Mouse (Mus musculus) bone marrow, adult 2 months (tissue): Measurements from ENCODE around the gene Gabrg3. TPM values are rescaled to one million over a fixed set of nuclear protein-coding genes. Genes with fewer than 3 reads are reported as not detected.

Experiments
- H3K27ac ChIP-seq: fragments of 200-500 bp; 2 replicates; pipeline ENCODE4 v1.5.1; 2012; ENCODE audit warnings: low read depth, mild to moderate bottlenecking, control low read depth, inconsistent platforms, low read length; ENCODE audit not compliant: control insufficient read depth, poor library complexity, insufficient read depth
- H3K4me1 ChIP-seq: fragments of 200-500 bp; 2 replicates; pipeline ENCODE4 v1.6.1; 2011; ENCODE audit warnings: low read length; ENCODE audit not compliant: control insufficient read depth, insufficient read depth
- H3K4me3 ChIP-seq: fragments of 200-500 bp; replicated peaks from 2 replicates; pipeline ENCODE3; 2011; ENCODE audit warnings: mild to moderate bottlenecking, low read depth, low read length, control low read depth; ENCODE audit not compliant: control insufficient read depth
- CTCF ChIP-seq: fragments of 200-500 bp; IDR thresholded peaks from 2 replicates; pipeline ENCODE4 v1.5.1; 2011; ENCODE audit warnings: low read length, control low read depth; ENCODE audit not compliant: control insufficient read depth, insufficient read depth
- POLR2A ChIP-seq: fragments of 200-500 bp; IDR thresholded peaks from 2 replicates; pipeline ENCODE4 v1.6.1; 2011; ENCODE audit warnings: low read depth, mild to moderate bottlenecking, control low read depth, low read length, borderline replicate concordance; ENCODE audit not compliant: control insufficient read depth
- WGBS: fragments of 180-500 bp; shearing (Covaris S2); methylation state at CpG from one replicate; pipeline ENCODE4 v1.1.7; 2018; 5-methylcytosine and 5-hydroxymethylcytosine counted together
- polyA plus RNA-seq: library from polyadenylated mRNA; stranded (reverse); fragments of >200 nt; gene quantifications from 2 replicates; pipeline ENCODE4 v1.2.4, GENCODE M21; 2011; ENCODE audit warnings: low replicate concordance; ENCODE audit not compliant: missing spikeins, insufficient read depth, insufficient read length

Gabrg3 gene
- polyA plus RNA-seq, 1 experiment = not detected

DNA sequence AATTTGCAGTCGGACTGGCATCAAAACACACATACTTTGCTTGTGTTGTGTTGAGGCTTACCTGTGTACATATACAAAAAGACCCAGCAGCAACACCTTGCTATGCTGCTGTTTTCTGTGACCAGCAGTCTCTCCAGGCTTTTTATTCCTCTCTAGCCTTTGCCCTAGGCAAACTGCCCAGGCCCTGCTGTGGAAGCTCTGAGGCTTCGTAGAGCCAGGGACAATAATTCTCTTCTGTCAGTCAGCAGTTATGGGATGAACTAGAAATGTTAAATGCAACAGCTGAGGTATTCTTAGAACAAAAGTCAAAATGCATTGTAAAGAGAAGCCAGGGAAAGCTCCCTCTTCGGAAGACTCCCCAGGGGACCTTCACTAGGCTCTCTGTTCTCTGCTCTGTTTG, 220.1 kb downstream of the Gabrg3 start:
- TF ChIP-seq POLR2A = no peak
- TF ChIP-seq CTCF = no peak

GRCm38 (mm10) chr7:57158211-57158610, 228.8 kb downstream of the Gabrg3 start:
- Histone ChIP-seq H3K27ac (no peak overlapping the region), H3K4me1 (no peaks in the 10 kb centered on the region), H3K4me3 (no peak overlapping the region)
- WGBS = 67% methylated on average over 3 of the region's 3 CpGs
- TF ChIP-seq CTCF (no peak), POLR2A (no peak)

More for the DNA sequence above, 220.1 kb downstream of the Gabrg3 start:
- H3K4me3 ChIP-seq = no peak overlapping the region
- H3K27ac ChIP-seq = no peak overlapping the region
- no peaks in the 10 kb centered on the region for H3K4me1 ChIP-seq
- WGBS = 65% methylated on average over 3 of the region's 3 CpGs

GRCm38 (mm10) chr7:57153743-57154142, 233.2 kb downstream of the Gabrg3 start:
- no peaks in the 10 kb centered on the region for H3K4me1 ChIP-seq

DNA sequence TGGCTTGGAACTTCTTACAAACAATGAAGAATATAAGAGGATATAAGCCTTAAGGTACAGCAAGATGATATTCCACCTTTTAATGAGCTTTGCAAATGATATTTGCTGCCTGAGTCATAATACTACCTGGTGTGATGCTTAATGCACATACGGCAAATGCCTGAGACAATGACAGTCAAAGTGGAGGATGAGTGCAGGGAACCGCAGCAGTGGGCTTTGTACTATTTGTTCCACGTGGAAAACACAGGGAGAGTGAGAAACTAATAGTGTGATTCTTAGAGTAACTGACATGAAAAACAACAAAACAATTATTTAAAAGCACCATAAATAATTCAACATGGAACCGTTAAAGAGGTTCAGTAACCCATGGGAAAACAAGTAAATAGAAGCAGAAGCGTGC, 236.2 kb downstream of the Gabrg3 start:
- no peaks in the 10 kb centered on the region for H3K4me1 ChIP-seq
- H3K27ac ChIP-seq = no peak overlapping the region
- 67% methylated on average over 5 of the region's 5 CpGs for WGBS
- TF ChIP-seq CTCF = no peak
- TF ChIP-seq POLR2A = no peak
- no peak overlapping the region for H3K4me3 ChIP-seq

More at GRCm38 (mm10) chr7:57153743-57154142, 233.2 kb downstream of the Gabrg3 start:
- Histone ChIP-seq H3K27ac (no peak overlapping the region), H3K4me3 (no peak overlapping the region)
- WGBS = 51% methylated on average over 5 of the region's 5 CpGs
- TF ChIP-seq CTCF (no peak), POLR2A (no peak)

DNA sequence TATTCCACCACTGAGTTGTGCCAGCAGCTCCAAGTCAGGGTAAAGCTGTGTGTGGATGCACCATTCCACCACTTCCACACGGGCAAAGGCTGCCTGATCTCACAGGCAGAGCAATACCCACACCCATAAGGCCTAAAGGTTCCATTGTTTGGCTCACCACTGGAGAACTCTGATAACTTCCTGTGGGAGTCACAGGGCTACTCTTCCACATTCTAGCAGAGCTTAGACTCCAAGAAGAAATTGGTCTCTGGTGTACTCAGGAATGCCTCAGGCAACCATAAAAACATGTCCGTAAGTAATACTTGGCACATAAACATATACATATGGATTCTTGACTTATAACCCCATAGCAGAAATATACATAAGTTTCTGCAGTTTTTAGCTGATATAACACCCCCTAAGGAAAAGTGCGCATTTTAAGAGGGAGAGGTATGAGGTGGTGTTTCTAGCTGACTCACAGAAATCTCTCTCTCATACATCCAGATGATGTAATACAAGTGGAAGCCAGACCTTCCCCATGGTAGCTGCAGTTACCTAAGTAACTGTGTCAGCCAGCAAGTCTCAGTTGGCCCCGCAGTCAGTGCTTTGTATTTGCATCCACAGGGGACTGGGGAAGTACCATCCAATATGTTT, 248.8 kb downstream of the Gabrg3 start:
- WGBS = 62% methylated on average over 4 of the region's 4 CpGs
- no peak for TF ChIP-seq POLR2A
- no peak for TF ChIP-seq CTCF
- H3K4me1 ChIP-seq = no peaks in the 10 kb centered on the region

DNA sequence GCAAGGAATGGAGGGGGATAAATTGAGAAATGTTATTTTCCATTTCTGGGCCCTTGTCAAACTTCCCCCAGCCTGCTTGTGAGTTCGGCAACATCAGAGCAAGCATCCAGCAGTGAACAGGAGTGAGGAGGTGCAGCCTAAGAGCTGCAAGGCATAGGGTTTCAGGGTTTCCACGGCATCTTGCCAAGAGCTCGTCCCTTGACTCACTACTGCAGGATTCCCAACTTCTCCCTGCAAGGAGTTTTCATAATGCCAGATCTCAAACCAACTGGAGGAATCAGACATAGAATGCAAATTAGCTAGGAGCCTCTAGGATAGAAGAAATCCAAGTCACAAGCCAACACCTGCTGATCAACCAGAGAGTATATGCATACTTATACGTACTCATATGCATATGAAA, 254.0 kb downstream of the Gabrg3 start:
- H3K4me1 ChIP-seq = no peaks in the 10 kb centered on the region
- no peak overlapping the region for H3K27ac ChIP-seq
- no peak for TF ChIP-seq CTCF
- TF ChIP-seq POLR2A = no peak
- H3K4me3 ChIP-seq = no peak overlapping the region
- WGBS = 71% methylated on average over 4 of the region's 4 CpGs

More for the DNA sequence above, 248.8 kb downstream of the Gabrg3 start:
- Histone ChIP-seq H3K27ac (no peak overlapping the region), H3K4me3 (no peak overlapping the region)

DNA sequence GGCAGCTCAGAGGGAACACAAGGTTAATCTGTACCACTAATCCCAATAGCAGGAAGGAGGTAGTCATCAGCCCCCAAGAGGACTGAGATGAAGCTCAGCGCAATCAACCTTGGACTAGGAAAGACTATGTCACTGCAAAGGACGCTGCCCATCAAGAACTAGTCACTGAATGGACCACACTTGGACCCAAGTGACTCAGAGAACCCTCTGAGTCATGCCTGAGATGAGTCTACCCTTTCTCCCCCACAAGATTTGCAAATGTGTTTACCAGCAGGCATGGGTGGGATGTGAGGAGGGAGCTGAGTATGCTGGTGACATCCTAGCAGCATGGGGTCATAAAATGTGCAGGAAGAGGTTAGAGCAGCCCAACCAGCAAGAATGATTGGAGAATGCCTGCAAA, 254.5 kb downstream of the Gabrg3 start:
- Histone ChIP-seq H3K27ac (no peak overlapping the region), H3K4me1 (no peaks in the 10 kb centered on the region), H3K4me3 (no peak overlapping the region)
- TF ChIP-seq CTCF (no peak), POLR2A (no peak)
- 68% methylated on average over 2 of the region's 2 CpGs for WGBS

DNA sequence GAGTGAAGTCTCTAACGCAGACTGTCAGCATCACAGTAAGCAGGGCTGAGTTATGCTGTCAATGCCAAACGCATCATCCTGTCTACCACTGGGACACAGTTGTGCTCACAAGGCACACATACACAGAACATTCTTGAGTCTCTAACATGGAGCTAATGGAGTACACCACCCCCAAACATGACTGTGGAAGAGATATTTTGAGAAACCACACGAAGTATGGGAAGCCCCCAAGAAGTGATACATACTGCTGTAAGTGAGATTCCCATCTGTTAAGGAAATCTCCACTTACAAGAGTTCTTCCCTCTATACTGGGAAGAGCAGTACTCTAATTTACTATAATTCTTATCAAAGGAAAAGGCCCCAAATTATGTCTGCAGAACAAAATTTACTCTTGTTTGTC, 286.9 kb downstream of the Gabrg3 start:
- no peak for TF ChIP-seq CTCF
- Histone ChIP-seq H3K4me3 (no peak overlapping the region), H3K27ac (no peak overlapping the region), H3K4me1 (no peaks in the 10 kb centered on the region)
- 68% methylated on average over 3 of the region's 3 CpGs for WGBS

- Histone ChIP-seq H3K4me3 (no peak overlapping the region), H3K27ac (no peak overlapping the region), H3K4me1 (no peaks in the 10 kb centered on the region)
- 62% methylated on average over 3 of the region's 3 CpGs for WGBS
- TF ChIP-seq CTCF (no peak), POLR2A (no peak)
Measured at GRCm38 (mm10) chr7:57082071-57082470, 304.9 kb downstream of the Gabrg3 start.
